Mouse (Mus musculus) hindbrain, embryonic 11.5 days (tissue): ENCODE measurements around the gene Ccdc61. TPM values are rescaled to one million over a fixed set of nuclear protein-coding genes. Genes with fewer than 3 reads are reported as not detected.
A peak's percentile ranks its signal among the peaks of the same experiment; 100 is the strongest.
"Not testable (repeated sequence)": the region's sequence is repeated elsewhere in the genome, so short reads cannot be mapped to it uniquely, and the experiment has no call there.

ENCODE experiments used
- ATAC-seq: fragments of 200-750 bp; cut with Nextera tagmentation; 2 replicates; pipeline ENCODE4 v1.8.0; 2017; ENCODE audit warnings: mild to moderate bottlenecking, moderate TSS enrichment, moderate library complexity; ENCODE audit not compliant: low FRiP score
- DNase-seq: peaks from one replicate; pipeline ENCODE4 v3.0.0-alpha.2; 2015; ENCODE audit warnings: low spot score
- H3K27ac ChIP-seq: fragments of 300-500 bp; sonication (generic); 2 replicates; pipeline ENCODE4 v1.5.1; 2014; ENCODE audit warnings: mild to moderate bottlenecking, low read depth, low read length
- H3K27me3 ChIP-seq: fragments of 300-500 bp; sonication (generic); 2 replicates; pipeline ENCODE4 v1.6.1; 2014; ENCODE audit warnings: mild to moderate bottlenecking, low read length, moderate library complexity, mixed read lengths; ENCODE audit not compliant: control insufficient read depth, insufficient read depth
- H3K36me3 ChIP-seq: fragments of 300-500 bp; sonication (generic); 2 replicates; pipeline ENCODE4 v1.6.1; 2014; ENCODE audit warnings: mild to moderate bottlenecking, low read length, moderate library complexity, mixed read lengths; ENCODE audit not compliant: control insufficient read depth, insufficient read depth
- H3K4me1 ChIP-seq: fragments of 300-500 bp; sonication (generic); replicated peaks from 2 replicates; pipeline ENCODE4 v1.6.1; 2014; ENCODE audit warnings: low read length, mixed read lengths; ENCODE audit not compliant: control insufficient read depth, insufficient read depth
- H3K4me2 ChIP-seq: fragments of 300-500 bp; sonication (generic); replicated peaks from 2 replicates; pipeline ENCODE4 v1.6.1; 2014; ENCODE audit warnings: mild to moderate bottlenecking, low read depth, low read length
- H3K4me3 ChIP-seq: fragments of 300-500 bp; sonication (generic); 2 replicates; pipeline ENCODE4 v1.5.1; 2014; ENCODE audit warnings: low read depth, low read length
- H3K9ac ChIP-seq: fragments of 300-500 bp; sonication (generic); 2 replicates; pipeline ENCODE4 v1.6.1; 2014; ENCODE audit warnings: low read depth, low read length
- H3K9me3 ChIP-seq: fragments of 300-500 bp; sonication (generic); 2 replicates; pipeline ENCODE4 v1.6.1; 2016; ENCODE audit warnings: low read length; ENCODE audit not compliant: control insufficient read depth
- whole genome bisulfite sequencing: fragments of 180-500 bp; shearing (Covaris S2); extraction: QIAGEN DNeasy Blood & Tissue Kit; methylation state at CpG from one replicate; pipeline ENCODE4 v1.1.7; 2014; 5-methylcytosine and 5-hydroxymethylcytosine counted together
- polyA plus RNA-seq: library from polyadenylated mRNA; unstranded; fragments of >200 nt; fragmentation: Nextera tagmentation; extraction: Ambion mirVana; gene quantifications from 2 replicates; pipeline ENCODE4 v1.2.1, GENCODE M21; 2014

Gene Ccdc61
- polyA plus RNA-seq, 1 experiment from 2014 or later: 27.3 TPM

DNA sequence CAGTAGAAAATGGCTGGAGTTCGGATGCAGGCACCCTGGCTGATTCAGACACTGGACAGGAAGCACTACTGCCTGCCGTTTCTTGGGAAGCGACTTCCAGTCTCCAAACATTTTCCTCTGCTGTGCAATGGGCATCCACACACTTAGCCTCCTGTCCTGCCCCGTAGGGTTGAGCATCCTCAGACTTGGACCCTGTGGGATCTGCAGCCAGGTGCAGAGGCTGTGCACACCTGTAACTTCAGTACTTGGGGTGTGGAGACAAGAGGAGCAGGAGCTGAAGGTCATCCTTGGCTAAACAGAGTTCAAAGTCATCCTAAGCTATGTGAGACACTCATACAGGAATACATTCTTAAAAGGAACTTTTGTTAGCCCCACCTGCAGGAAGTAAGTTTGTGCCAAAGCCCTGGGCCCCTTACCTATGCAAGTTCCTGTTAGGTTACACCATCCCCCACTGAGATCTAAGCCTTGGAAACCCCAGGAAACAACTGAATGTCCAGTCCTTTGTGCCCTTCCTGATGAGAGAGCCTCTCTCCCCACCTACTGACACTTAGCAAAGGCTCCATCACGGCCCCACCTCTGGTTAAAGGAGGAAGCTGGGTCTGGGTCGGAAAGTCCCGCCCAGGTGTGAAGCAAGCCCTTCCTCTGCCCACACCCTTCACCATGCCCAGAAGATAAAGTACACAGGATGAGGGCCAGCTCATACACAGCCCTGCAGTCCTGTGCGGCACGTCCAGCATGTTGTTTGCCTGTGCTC is 26.0 kb downstream of the Ccdc61 start:
- no peak for ATAC-seq
- no peak overlapping the region for H3K4me3 ChIP-seq

DNA sequence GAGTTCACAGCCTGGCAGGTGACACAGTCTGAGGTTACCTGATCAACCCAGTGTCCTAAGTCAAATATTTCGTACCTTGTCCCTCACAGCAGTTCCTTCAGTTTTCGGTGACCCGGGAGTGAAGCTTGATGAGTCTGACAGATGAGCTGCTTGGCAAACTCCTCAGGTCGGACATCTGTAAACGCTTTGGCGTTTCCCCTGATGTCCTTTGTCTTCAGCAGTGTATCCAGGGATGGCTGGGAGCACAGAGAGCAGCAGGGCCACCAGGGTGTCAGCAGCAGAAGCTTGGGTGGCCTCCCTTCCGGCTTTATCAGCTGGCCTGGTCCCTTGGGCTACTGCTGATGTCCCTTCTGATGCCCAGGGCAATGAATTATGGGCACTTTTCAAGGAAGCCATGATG is 31.5 kb downstream of the Ccdc61 start:
- 65% methylated on average over 7 of the region's 7 CpGs for WGBS
- no peaks in the 10 kb centered on the region for H3K9me3 ChIP-seq
- ATAC-seq: no peak
- H3K4me2 ChIP-seq: no peak overlapping the region
- no peaks in the 10 kb centered on the region for H3K36me3 ChIP-seq
- no peaks in the 10 kb centered on the region for H3K4me1 ChIP-seq
- no peaks in the 10 kb centered on the region for H3K27me3 ChIP-seq
- DNase-seq: no peak
- no peak overlapping the region for H3K4me3 ChIP-seq
- H3K9ac ChIP-seq: no peak overlapping the region
- no peak overlapping the region for H3K27ac ChIP-seq

More for the DNA sequence above, 26.0 kb downstream of the Ccdc61 start:
- no peaks in the 10 kb centered on the region for H3K9me3 ChIP-seq
- H3K4me1 ChIP-seq: no peaks in the 10 kb centered on the region
- H3K36me3 ChIP-seq: no peaks in the 10 kb centered on the region
- WGBS: 63% methylated on average over 9 of the region's 9 CpGs
- no peaks in the 10 kb centered on the region for H3K27me3 ChIP-seq
- no peak overlapping the region for H3K27ac ChIP-seq
- no peak for DNase-seq
- no peak overlapping the region for H3K9ac ChIP-seq
- H3K4me2 ChIP-seq: no peak overlapping the region

DNA sequence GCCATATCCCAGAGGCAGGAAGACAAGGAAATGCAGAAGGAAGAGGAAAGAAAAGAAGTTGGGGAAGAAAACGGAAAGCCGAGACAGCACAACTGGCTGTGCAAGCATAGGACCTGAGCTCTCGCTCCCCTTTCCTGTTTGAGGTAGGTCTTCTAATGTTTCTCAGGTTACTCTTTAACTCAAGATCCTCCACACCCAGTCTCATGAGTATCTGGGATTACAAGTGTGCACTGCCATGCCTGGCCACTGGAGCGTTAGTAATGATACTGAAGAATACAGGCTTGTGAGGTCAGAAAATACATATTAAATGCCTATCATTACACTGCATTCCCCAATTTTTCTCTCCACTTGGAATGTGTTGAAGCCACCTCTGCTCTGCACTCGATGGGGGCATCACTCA is 34.8 kb downstream of the Ccdc61 start:
- Histone ChIP-seq H3K4me3 (no peak overlapping the region), H3K27me3 (no peaks in the 10 kb centered on the region), H3K36me3 (no peaks in the 10 kb centered on the region), H3K9me3 (no peaks in the 10 kb centered on the region), H3K4me1 (no peaks in the 10 kb centered on the region), H3K4me2 (no peak overlapping the region), H3K27ac (no peak overlapping the region), H3K9ac (no peak overlapping the region)
- ATAC-seq: no peak
- 90% methylated on average over 5 of the region's 5 CpGs for WGBS
- DNase-seq: no peak

DNA sequence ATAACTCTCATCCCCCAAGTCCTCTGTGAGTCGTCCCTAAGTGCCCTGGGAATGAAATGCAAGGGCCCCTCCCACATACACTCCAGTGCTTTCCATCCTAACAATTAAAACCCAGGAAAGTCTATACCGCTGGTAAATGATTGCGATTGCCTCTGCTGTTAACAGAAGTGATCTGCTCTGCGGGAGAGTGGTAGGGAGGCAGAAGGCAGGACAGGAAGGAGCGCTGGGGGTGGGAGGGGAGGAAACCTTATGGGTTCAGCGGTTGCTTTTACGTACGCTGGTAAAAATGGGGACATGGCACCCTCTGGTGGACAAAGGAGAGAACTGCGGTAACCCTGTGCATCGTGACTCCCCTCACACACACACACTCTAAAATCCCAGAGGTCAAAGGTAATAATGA is 37.0 kb downstream of the Ccdc61 start:
- DNase-seq (peak; percentile 92), ATAC-seq (peak; percentile 87)
- no peaks in the 10 kb centered on the region for H3K9me3 ChIP-seq
- no peaks in the 10 kb centered on the region for H3K27me3 ChIP-seq
- H3K9ac ChIP-seq: peak overlapping the region; percentile 29; the same call in 1 of the 2 replicates
- peak overlapping the region; percentile 47 for H3K4me2 ChIP-seq
- no peaks in the 10 kb centered on the region for H3K4me1 ChIP-seq
- under 1% methylated on average over 10 of the region's 10 CpGs for WGBS
- peak overlapping the region; percentile 28 for H3K4me3 ChIP-seq
- H3K27ac ChIP-seq: no peak overlapping the region
- no peaks in the 10 kb centered on the region for H3K36me3 ChIP-seq

DNA sequence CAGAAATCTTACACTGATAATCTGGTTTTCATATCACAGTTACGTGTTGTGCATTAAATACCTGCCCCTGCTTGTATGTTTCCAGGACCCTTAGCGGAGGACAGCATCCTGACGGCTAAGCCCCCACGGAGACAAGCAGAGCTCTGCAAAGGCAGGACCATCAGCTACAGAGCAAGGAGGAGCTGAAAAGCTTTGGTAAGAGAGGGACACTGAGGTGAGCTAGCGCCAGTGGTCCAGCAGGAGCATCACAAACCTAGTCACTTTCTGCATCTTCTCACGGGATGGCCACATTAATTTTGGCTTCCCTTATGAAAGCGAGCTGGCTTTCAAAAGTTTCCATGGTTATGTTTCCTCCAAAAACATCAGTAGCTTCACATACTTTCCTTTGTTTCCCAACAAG is 37.4 kb downstream of the Ccdc61 start:
- Histone ChIP-seq H3K36me3 (no peaks in the 10 kb centered on the region), H3K9me3 (no peaks in the 10 kb centered on the region), H3K4me2 (peak overlapping the region; percentile 47), H3K4me3 (peak overlapping the region; percentile 28), H3K27ac (no peak overlapping the region), H3K9ac (peak overlapping the region; percentile 29; the same call in 1 of the 2 replicates), H3K27me3 (no peaks in the 10 kb centered on the region), H3K4me1 (no peaks in the 10 kb centered on the region)
- DNase-seq: peak; percentile 44
- peak; percentile 68 for ATAC-seq
- WGBS: 3% methylated on average over 7 of the region's 7 CpGs

DNA sequence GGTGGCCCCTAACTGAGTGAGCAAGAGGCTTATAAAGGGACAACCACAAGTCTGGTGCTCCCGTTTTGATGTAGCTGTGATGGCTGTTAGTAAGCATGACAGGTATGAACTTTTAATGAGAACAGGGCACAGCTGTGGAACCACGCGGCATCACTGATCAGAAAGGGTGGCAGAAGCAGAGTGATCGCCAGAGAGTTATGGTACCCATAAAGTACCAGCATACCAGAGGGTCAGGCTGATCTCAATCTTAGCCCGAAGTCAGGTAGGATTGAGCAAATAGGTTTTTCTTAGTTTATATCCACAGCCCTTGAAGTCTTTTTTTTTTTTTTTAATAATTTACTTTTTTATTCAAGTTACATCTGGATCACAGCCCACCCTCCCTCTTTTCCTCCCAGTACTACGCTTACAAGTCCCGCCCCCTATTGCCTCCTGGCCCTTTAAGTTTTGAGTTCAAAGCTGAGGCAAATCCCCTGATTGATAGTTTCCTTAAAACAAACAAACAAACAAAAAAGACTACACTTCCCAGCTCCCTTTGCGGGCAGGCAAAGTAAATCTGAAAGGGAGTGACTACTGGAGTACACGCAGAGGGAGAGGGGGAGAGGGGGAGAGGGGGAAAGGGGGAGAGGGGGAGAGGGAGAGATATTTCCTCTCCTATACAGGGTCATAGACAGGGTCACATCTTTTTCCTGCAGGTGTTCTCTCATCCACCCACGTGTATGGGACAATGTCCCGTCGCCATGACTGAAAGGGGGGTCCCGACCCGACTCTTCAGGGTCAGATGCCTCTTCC is 38.0 kb downstream of the Ccdc61 start:
- WGBS: 31% methylated on average over 13 of the region's 14 CpGs
- DNase-seq: peak; percentile 37

DNA sequence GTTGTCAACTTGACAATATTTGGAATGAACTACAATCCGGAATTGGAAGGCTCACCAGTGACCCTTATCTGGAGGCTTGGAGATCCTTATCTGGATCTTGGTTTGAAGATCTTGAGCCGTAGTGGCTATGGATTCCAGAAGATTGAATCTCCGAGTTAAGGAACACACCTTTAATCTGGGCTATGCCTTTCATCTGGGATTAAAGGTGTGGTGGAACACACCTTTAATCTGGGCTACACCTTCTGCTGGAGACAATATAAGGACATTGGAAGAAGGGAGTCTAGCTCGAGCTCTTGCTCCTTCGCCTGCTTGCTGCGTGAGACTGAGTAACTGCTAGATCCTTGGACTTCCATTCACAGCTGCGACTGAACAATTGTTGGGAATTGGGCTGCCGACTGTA is 39.2 kb downstream of the Ccdc61 start, which contains the start of gene Pglyrp1:
Gene Pglyrp1 (plus strand): TSS at position 301 of the 400 bp plus-strand sequence.
- H3K9me3 ChIP-seq, H3K27me3 ChIP-seq, H3K4me1 ChIP-seq, ATAC-seq, H3K9ac ChIP-seq, DNase-seq, H3K4me3 ChIP-seq, H3K4me2 ChIP-seq, H3K36me3 ChIP-seq, H3K27ac ChIP-seq: not testable (repeated sequence)
- no CpG with 5 or more reads among the region's 8 CpGs for WGBS

More for the DNA sequence above, 38.0 kb downstream of the Ccdc61 start:
- Histone ChIP-seq H3K9me3 (no peaks in the 10 kb centered on the region), H3K27me3 (no peaks in the 10 kb centered on the region), H3K4me3 (peak overlapping the region; percentile 28), H3K9ac (peak overlapping the region; percentile 29; the same call in 1 of the 2 replicates), H3K36me3 (no peaks in the 10 kb centered on the region), H3K4me2 (peak overlapping the region; percentile 47), H3K27ac (no peak overlapping the region), H3K4me1 (no peaks in the 10 kb centered on the region)
- peak; percentile 74 for ATAC-seq

DNA sequence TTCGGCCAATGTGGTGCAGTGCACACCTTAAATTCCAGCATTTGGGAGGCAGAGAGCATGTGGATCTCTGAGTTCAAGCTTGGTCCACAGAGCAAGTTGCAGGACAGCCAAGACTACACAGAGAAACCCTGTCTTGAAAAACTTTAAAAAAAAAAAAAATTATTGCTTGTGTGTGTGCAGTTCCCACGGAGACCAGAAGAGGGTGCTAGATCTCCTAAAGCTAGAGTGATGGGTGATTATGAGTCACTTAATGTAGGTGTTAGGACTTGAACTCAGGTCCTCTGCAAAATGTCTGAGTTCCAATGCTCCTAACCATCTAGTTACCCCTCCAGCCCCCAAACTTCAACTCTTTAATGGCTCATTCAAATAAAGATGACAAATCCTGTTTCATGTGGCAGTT is 41.7 kb downstream of the Ccdc61 start:
- H3K4me3 ChIP-seq: no peak overlapping the region
- DNase-seq (no peak), ATAC-seq (no peak)
- no peak overlapping the region for H3K9ac ChIP-seq
- H3K27me3 ChIP-seq: no peaks in the 10 kb centered on the region
- 92% methylated on average over 2 of the region's 2 CpGs for WGBS
- H3K4me2 ChIP-seq: no peak overlapping the region
- H3K36me3 ChIP-seq: no peaks in the 10 kb centered on the region
- no peaks in the 10 kb centered on the region for H3K4me1 ChIP-seq
- H3K9me3 ChIP-seq: no peaks in the 10 kb centered on the region
- no peak overlapping the region for H3K27ac ChIP-seq
